11 mouse cellular contexts compared by ENCODE assay signal in the genomic region with DNA sequence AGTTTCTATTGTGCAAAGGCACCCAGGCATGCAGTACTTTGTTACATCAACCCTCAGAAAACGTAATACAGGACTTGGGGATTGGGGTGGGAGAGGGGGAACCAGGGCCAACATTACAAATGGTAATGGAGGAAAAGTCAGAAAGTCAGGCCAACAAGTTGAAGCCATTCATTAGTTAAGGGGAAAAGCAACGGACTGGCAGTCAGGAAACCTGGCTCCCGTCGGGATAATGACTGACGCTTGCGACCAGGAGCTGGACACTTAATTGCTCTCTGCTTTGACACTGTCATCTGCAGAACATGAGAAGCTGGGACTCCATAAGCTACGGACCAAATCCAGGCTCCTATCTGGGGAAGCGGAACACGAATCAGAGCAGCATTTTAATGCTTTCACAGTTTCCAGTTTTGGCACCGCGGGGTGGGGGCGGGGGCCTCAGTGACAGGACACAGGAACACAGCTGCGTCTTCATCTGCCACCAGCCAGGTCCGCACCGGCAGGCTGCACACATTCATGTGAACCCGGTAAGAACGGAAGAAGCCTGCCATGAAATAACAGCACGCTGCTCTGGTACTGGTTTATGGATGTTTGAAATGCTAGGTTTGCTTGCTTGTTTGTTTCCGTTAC. TPM values are rescaled to one million over a fixed set of nuclear protein-coding genes. Genes with fewer than 3 reads are reported as not detected.
DNase-seq lines count a peak whose midpoint lies in the region; ATAC-seq and TF ChIP-seq lines count a peak whose summit lies in the region.
"Had no signal": no experiment of that assay in that cellular context is flagged by ENCODE, and none has a peak within 500 bp of the region (broad histone marks: within the 10 kb centered on the region; RNA-seq: fewer than 3 reads in every experiment).

No protein-coding gene starts in this region.

- H3K36me3 ChIP-seq in kidney, embryonic 14.5 days (ENCODE audit: control insufficient read depth, insufficient read depth, low read length): peaks cover 34% of the 10 kb centered on the region
- no peaks in the 10 kb centered on the region for H3K36me3 ChIP-seq in forebrain, postnatal 0 days (ENCODE audit: insufficient read depth)
- H3K36me3 ChIP-seq in limb, embryonic 15.5 days: no peaks in the 10 kb centered on the region; the same call in 1 of the 2 replicates

- H3K4me2 ChIP-seq in kidney, embryonic 14.5 days (replicated peaks; ENCODE audit: low read depth, low read length): peak overlapping the region; percentile 15; the same call in 1 of the 2 replicates
- H3K4me2 ChIP-seq in forebrain, postnatal 0 days (ENCODE audit: low read depth): peak overlapping the region; percentile 35
- peak overlapping the region; percentile 10; the same call in 1 of the 2 replicates for H3K4me2 ChIP-seq in limb, embryonic 15.5 days

- no peaks in the 10 kb centered on the region for H3K27me3 ChIP-seq in kidney, embryonic 14.5 days (ENCODE audit: control insufficient read depth, insufficient read depth, low read length)
- no peaks in the 10 kb centered on the region for H3K27me3 ChIP-seq in forebrain, postnatal 0 days (ENCODE audit: insufficient read depth, low read length)
- H3K27me3 ChIP-seq in limb, embryonic 15.5 days: no peaks in the 10 kb centered on the region

- no peak overlapping the region for H3K4me3 ChIP-seq in kidney, embryonic 14.5 days (ENCODE audit: low read length)
- H3K4me3 ChIP-seq in forebrain, postnatal 0 days (ENCODE audit: low read depth, low read length): no peak overlapping the region
- H3K4me3 ChIP-seq in limb, embryonic 15.5 days: 0 out of 2 replicates have a peak overlapping the region, but pooled peaks have one; percentile 1

- no peak for TF ChIP-seq CTCF in forebrain, postnatal 0 days (IDR thresholded peaks at IDR 0.05; ENCODE audit: low read depth)

- no peak for DNase-seq in kidney, adult 8-10 months
- peak; percentile 21 for DNase-seq in ZHBTc4 (ENCODE audit: low read depth, low spot score)
- no peak for DNase-seq in forebrain, postnatal 0 days
- DNase-seq in adrenal gland, postnatal 25 days: no peak
- DNase-seq in frontal cortex, postnatal 10 days (ENCODE audit: low spot score in 2 of 2): no peak
- DNase-seq in lung, postnatal 25 days (ENCODE audit: low spot score): no peak
- DNase-seq: adrenal gland, adult 8-10 months; cerebellum, postnatal 36 days had no signal

- peak; percentile 44; the same call in 1 of the 2 replicates for ATAC-seq in kidney, embryonic 14.5 days (ENCODE audit: low FRiP score, low TSS enrichment)
- ATAC-seq in forebrain, postnatal 0 days: no peak
- ATAC-seq in limb, embryonic 15.5 days (ENCODE audit: insufficient number of reproducible peaks, low FRiP score, low TSS enrichment, low read depth): no peak

- peaks cover 12% of the 10 kb centered on the region; the same call in 1 of the 2 replicates for H3K4me1 ChIP-seq in kidney, embryonic 14.5 days (ENCODE audit: control insufficient read depth, insufficient read depth, low read length)
- no peaks in the 10 kb centered on the region for H3K4me1 ChIP-seq in forebrain, postnatal 0 days (ENCODE audit: insufficient read depth)
- peaks cover 11% of the 10 kb centered on the region for H3K4me1 ChIP-seq in limb, embryonic 15.5 days

- 46% methylated on average over 19 of the region's 19 CpGs for WGBS in kidney, embryonic 14.5 days
- WGBS in forebrain, postnatal 0 days: 37% methylated on average over 19 of the region's 19 CpGs
- WGBS in limb, embryonic 15.5 days: 38% methylated on average over 19 of the region's 19 CpGs

- H3K27ac ChIP-seq in kidney, embryonic 14.5 days (ENCODE audit: low read depth, low read length): peak overlapping the region; percentile 21
- no peak overlapping the region for H3K27ac ChIP-seq in forebrain, postnatal 0 days (ENCODE audit: low read depth, low read length)
- H3K27ac ChIP-seq in limb, embryonic 15.5 days: no peak overlapping the region

- H3K9ac ChIP-seq in kidney, embryonic 14.5 days (ENCODE audit: low read depth, low read length): no peak overlapping the region
- no peak overlapping the region for H3K9ac ChIP-seq in forebrain, postnatal 0 days
- no peak overlapping the region for H3K9ac ChIP-seq in limb, embryonic 15.5 days

- H3K9me3 ChIP-seq in kidney, embryonic 14.5 days (ENCODE audit: control insufficient read depth, low read length): no peaks in the 10 kb centered on the region
- no peaks in the 10 kb centered on the region for H3K9me3 ChIP-seq in forebrain, postnatal 0 days (ENCODE audit: low read length)
- no peaks in the 10 kb centered on the region for H3K9me3 ChIP-seq in limb, embryonic 15.5 days

RNA-seq across cellular contexts. Expression of a gene that starts 26.5 kb away (rescaled TPM):
- 54.3 and 80.2 TPM in 2 replicates for polyA plus RNA-seq in kidney, embryonic 14.5 days (2014; fragmentation: Nextera tagmentation; extraction: Ambion mirVana)
- total RNA-seq in forebrain, postnatal 0 days (2014; rRNA removed): 0.15 and 0.52 TPM in 2 replicates
- 0.13 and 0.24 TPM in 2 replicates for polyA plus RNA-seq in forebrain, postnatal 0 days (2015; fragmentation: Nextera tagmentation; extraction: Ambion mirVana)
- polyA plus RNA-seq in limb, embryonic 15.5 days (2015; fragmentation: Nextera tagmentation; extraction: Ambion mirVana): 11.0 and 18.4 TPM in 2 replicates
- 5.7 and 9.4 TPM in 2 replicates for total RNA-seq in adrenal gland, postnatal 25 days (2021)
- polyA plus RNA-seq: spleen, adult 2 months had no signal
